Mouse (Mus musculus): ENCODE data around the gene Cyfip1. TPM values are rescaled to one million over a fixed set of nuclear protein-coding genes. Genes with fewer than 3 reads are reported as not detected.

Gene Cyfip1
- polyA plus RNA-seq, 1 experiment from 2014 or later, result 59.1 TPM

- no peaks in the 10 kb centered on the region for H3K9me3 ChIP-seq (ENCODE audit: control insufficient read depth, low read length)
- no peaks in the 10 kb centered on the region for H3K36me3 ChIP-seq (ENCODE audit: control insufficient read depth, insufficient read depth, low read length)
- no peak for TF ChIP-seq EP300 (optimal IDR thresholded peaks at IDR 0.05)
- H3K27me3 ChIP-seq (ENCODE audit: control insufficient read depth, insufficient read depth, low read length), result no peaks in the 10 kb centered on the region
- no peak overlapping the region for H3K27ac ChIP-seq (replicated peaks)
- H3K4me2 ChIP-seq (replicated peaks; ENCODE audit: low read depth), result no peak overlapping the region
- H3K4me3 ChIP-seq (ENCODE audit: low read depth, low read length), result no peak overlapping the region
- ATAC-seq (ENCODE audit: low FRiP score, low TSS enrichment) (no peak), DNase-seq (ENCODE audit: low spot score) (no peak)
- 87% methylated on average over 7 of the region's 7 CpGs for WGBS
- no peak overlapping the region for H3K9ac ChIP-seq (ENCODE audit: low read length)
- no peaks in the 10 kb centered on the region for H3K4me1 ChIP-seq (replicated peaks; ENCODE audit: control insufficient read depth, insufficient read depth)
These were observed 26.7 kb downstream of the Cyfip1 start for GRCm38 (mm10) chr7:55868247-55868646.

- Histone ChIP-seq H3K36me3 (ENCODE audit: control insufficient read depth, insufficient read depth, low read length) (no peaks in the 10 kb centered on the region; the same call in 1 of the 2 replicates), H3K4me2 (replicated peaks; ENCODE audit: low read depth) (no peak overlapping the region), H3K4me3 (ENCODE audit: low read depth, low read length) (no peak overlapping the region), H3K27me3 (ENCODE audit: control insufficient read depth, insufficient read depth, low read length) (no peaks in the 10 kb centered on the region), H3K27ac (replicated peaks) (no peak overlapping the region), H3K4me1 (replicated peaks; ENCODE audit: control insufficient read depth, insufficient read depth) (no peaks in the 10 kb centered on the region), H3K9ac (ENCODE audit: low read length) (no peak overlapping the region), H3K9me3 (ENCODE audit: control insufficient read depth, low read length) (no peaks in the 10 kb centered on the region)
- 75% methylated on average over 3 of the region's 3 CpGs for WGBS
- no peak for ATAC-seq (ENCODE audit: low FRiP score, low TSS enrichment)
- DNase-seq (ENCODE audit: low spot score), result no peak
- no peak for TF ChIP-seq CTCF (IDR thresholded peaks at IDR 0.05; ENCODE audit: low read depth)
- no peak for TF ChIP-seq EP300 (optimal IDR thresholded peaks at IDR 0.05)
These were observed 27.7 kb downstream of the Cyfip1 start for GRCm38 (mm10) chr7:55869220-55869619.

- Histone ChIP-seq H3K4me3 (ENCODE audit: low read depth, low read length) (no peak overlapping the region), H3K4me1 (replicated peaks; ENCODE audit: control insufficient read depth, insufficient read depth) (no peaks in the 10 kb centered on the region), H3K9ac (ENCODE audit: low read length) (no peak overlapping the region), H3K9me3 (ENCODE audit: control insufficient read depth, low read length) (no peaks in the 10 kb centered on the region), H3K4me2 (replicated peaks; ENCODE audit: low read depth) (no peak overlapping the region), H3K27ac (replicated peaks) (no peak overlapping the region), H3K27me3 (ENCODE audit: control insufficient read depth, insufficient read depth, low read length) (no peaks in the 10 kb centered on the region), H3K36me3 (ENCODE audit: control insufficient read depth, insufficient read depth, low read length) (peaks cover 5% of the 10 kb centered on the region)
- DNase-seq (ENCODE audit: low spot score) (no peak), ATAC-seq (ENCODE audit: low FRiP score, low TSS enrichment) (no peak)
- 83% methylated on average over 6 of the region's 6 CpGs for WGBS
- peak; percentile 14; the same call in 1 of the 2 replicates for TF ChIP-seq CTCF (IDR thresholded peaks at IDR 0.05; ENCODE audit: low read depth)
- TF ChIP-seq EP300 (optimal IDR thresholded peaks at IDR 0.05), result no peak
These were observed 28.9 kb downstream of the Cyfip1 start for GRCm38 (mm10) chr7:55870340-55871020.

GRCm38 (mm10) chr7:55871476-55871875, 29.9 kb downstream of the Cyfip1 start:
- no peak overlapping the region for H3K4me3 ChIP-seq (ENCODE audit: low read depth, low read length)
- no peak overlapping the region for H3K4me2 ChIP-seq (replicated peaks; ENCODE audit: low read depth)
- 73% methylated on average over 5 of the region's 5 CpGs for WGBS
- no peak overlapping the region for H3K27ac ChIP-seq (replicated peaks)
- H3K36me3 ChIP-seq (ENCODE audit: control insufficient read depth, insufficient read depth, low read length), result peaks cover 9% of the 10 kb centered on the region
- TF ChIP-seq CTCF (IDR thresholded peaks at IDR 0.05; ENCODE audit: low read depth) (no peak), EP300 (optimal IDR thresholded peaks at IDR 0.05) (no peak)
- no peaks in the 10 kb centered on the region for H3K9me3 ChIP-seq (ENCODE audit: control insufficient read depth, low read length)
- no peak for DNase-seq (ENCODE audit: low spot score)
- no peaks in the 10 kb centered on the region for H3K27me3 ChIP-seq (ENCODE audit: control insufficient read depth, insufficient read depth, low read length)
- no peak for ATAC-seq (ENCODE audit: low FRiP score, low TSS enrichment)
- no peaks in the 10 kb centered on the region for H3K4me1 ChIP-seq (replicated peaks; ENCODE audit: control insufficient read depth, insufficient read depth)
- no peak overlapping the region for H3K9ac ChIP-seq (ENCODE audit: low read length)

GRCm38 (mm10) chr7:55874703-55875102, 33.2 kb downstream of the Cyfip1 start:
- 92% methylated on average over 7 of the region's 7 CpGs for WGBS
- no peak for ATAC-seq (ENCODE audit: low FRiP score, low TSS enrichment)
- Histone ChIP-seq H3K27me3 (ENCODE audit: control insufficient read depth, insufficient read depth, low read length) (no peaks in the 10 kb centered on the region), H3K4me2 (replicated peaks; ENCODE audit: low read depth) (no peak overlapping the region), H3K9ac (ENCODE audit: low read length) (no peak overlapping the region), H3K27ac (replicated peaks) (no peak overlapping the region), H3K4me3 (ENCODE audit: low read depth, low read length) (no peak overlapping the region), H3K9me3 (ENCODE audit: control insufficient read depth, low read length) (no peaks in the 10 kb centered on the region), H3K4me1 (replicated peaks; ENCODE audit: control insufficient read depth, insufficient read depth) (no peaks in the 10 kb centered on the region), H3K36me3 (ENCODE audit: control insufficient read depth, insufficient read depth, low read length) (peaks cover 28% of the 10 kb centered on the region)
- DNase-seq (ENCODE audit: low spot score), result no peak
- TF ChIP-seq CTCF (IDR thresholded peaks at IDR 0.05; ENCODE audit: low read depth), result no peak
- TF ChIP-seq EP300 (optimal IDR thresholded peaks at IDR 0.05), result no peak

GRCm38 (mm10) chr7:55877721-55878120, 36.2 kb downstream of the Cyfip1 start:
- Histone ChIP-seq H3K4me1 (replicated peaks; ENCODE audit: control insufficient read depth, insufficient read depth) (no peaks in the 10 kb centered on the region), H3K9me3 (ENCODE audit: control insufficient read depth, low read length) (no peaks in the 10 kb centered on the region), H3K9ac (ENCODE audit: low read length) (no peak overlapping the region), H3K27ac (replicated peaks) (no peak overlapping the region), H3K36me3 (ENCODE audit: control insufficient read depth, insufficient read depth, low read length) (peaks cover 34% of the 10 kb centered on the region), H3K4me3 (ENCODE audit: low read depth, low read length) (no peak overlapping the region), H3K4me2 (replicated peaks; ENCODE audit: low read depth) (no peak overlapping the region), H3K27me3 (ENCODE audit: control insufficient read depth, insufficient read depth, low read length) (no peaks in the 10 kb centered on the region)
- 70% methylated on average over 10 of the region's 10 CpGs for WGBS
- DNase-seq (ENCODE audit: low spot score) (no peak), ATAC-seq (ENCODE audit: low FRiP score, low TSS enrichment) (peak; percentile 40; the same call in 1 of the 2 replicates)
- TF ChIP-seq CTCF (IDR thresholded peaks at IDR 0.05; ENCODE audit: low read depth) (no peak), EP300 (optimal IDR thresholded peaks at IDR 0.05) (no peak)

All from stomach, postnatal 0 days (tissue).